Mouse (Mus musculus): ENCODE data around the gene Synj2. TPM values are rescaled to one million over a fixed set of nuclear protein-coding genes. Genes with fewer than 3 reads are reported as not detected.

The Synj2 gene
- total and polyA plus RNA-seq, 3 experiments: 0.02 to 0.11 TPM; not detected in 1

GRCm38 (mm10) chr17:5956350-5957000 lies 15.4 kb downstream of the Synj2 start:
- DNase-seq (ENCODE audit: low spot score) (no peak), ATAC-seq (ENCODE audit: extremely low read depth, insufficient number of reproducible peaks, low FRiP score, poor library complexity, severe bottlenecking) (no peak)
- H3K9me3 ChIP-seq (replicated peaks): no peaks in the 10 kb centered on the region
- H3K4me1 ChIP-seq (ENCODE audit: insufficient read depth, low read depth, low read length): no peaks in the 10 kb centered on the region
- H3K36me3 ChIP-seq (replicated peaks): no peaks in the 10 kb centered on the region
- H3K27me3 ChIP-seq (ENCODE audit: insufficient read depth, low read length): peaks cover 20% of the 10 kb centered on the region; the same call in 1 of the 2 replicates
- H3K4me3 ChIP-seq (ENCODE audit: low read depth, low read length): no peak overlapping the region
- TF ChIP-seq TAL1 (conservative IDR thresholded peaks at IDR 0.05; ENCODE audit: low read depth, low read length) (no peak), CTCF (IDR thresholded peaks at IDR 0.05; ENCODE audit: low read depth, low read length) (no peak), GATA2 (IDR thresholded peaks at IDR 0.05; ENCODE audit: borderline replicate concordance, low read depth, low read length) (no peak), GATA1 (IDR thresholded peaks at IDR 0.05; ENCODE audit: borderline replicate concordance, low read length) (no peak), POLR2AphosphoS5 (IDR thresholded peaks at IDR 0.05; ENCODE audit: insufficient replicate concordance, low read depth, low read length) (no peak)

- ATAC-seq (ENCODE audit: extremely low read depth, insufficient number of reproducible peaks, low FRiP score, poor library complexity, severe bottlenecking): no peak
- TF ChIP-seq GATA1 (IDR thresholded peaks at IDR 0.05; ENCODE audit: borderline replicate concordance, low read length): no peak
- no peak for TF ChIP-seq POLR2AphosphoS5 (IDR thresholded peaks at IDR 0.05; ENCODE audit: insufficient replicate concordance, low read depth, low read length)
- no peak for TF ChIP-seq TAL1 (conservative IDR thresholded peaks at IDR 0.05; ENCODE audit: low read depth, low read length)
- no peak for TF ChIP-seq CTCF (IDR thresholded peaks at IDR 0.05; ENCODE audit: low read depth, low read length)
- TF ChIP-seq GATA2 (IDR thresholded peaks at IDR 0.05; ENCODE audit: borderline replicate concordance, low read depth, low read length): no peak
- no peaks in the 10 kb centered on the region for H3K36me3 ChIP-seq (replicated peaks)
- H3K9me3 ChIP-seq (replicated peaks): no peaks in the 10 kb centered on the region
- no peak overlapping the region for H3K4me3 ChIP-seq (ENCODE audit: low read depth, low read length)
- H3K4me1 ChIP-seq (ENCODE audit: insufficient read depth, low read depth, low read length): no peaks in the 10 kb centered on the region
- peaks cover 20% of the 10 kb centered on the region; the same call in 1 of the 2 replicates for H3K27me3 ChIP-seq (ENCODE audit: insufficient read depth, low read length)
- DNase-seq (ENCODE audit: low spot score): no peak
Measured at GRCm38 (mm10) chr17:5957097-5957496, 16.0 kb downstream of the Synj2 start.

- Histone ChIP-seq H3K36me3 (replicated peaks) (no peaks in the 10 kb centered on the region), H3K27me3 (ENCODE audit: insufficient read depth, low read length) (peaks cover 20% of the 10 kb centered on the region; the same call in 1 of the 2 replicates), H3K9me3 (replicated peaks) (no peaks in the 10 kb centered on the region), H3K4me3 (ENCODE audit: low read depth, low read length) (no peak overlapping the region), H3K4me1 (ENCODE audit: insufficient read depth, low read depth, low read length) (no peaks in the 10 kb centered on the region)
- ATAC-seq (ENCODE audit: extremely low read depth, insufficient number of reproducible peaks, low FRiP score, poor library complexity, severe bottlenecking) (no peak), DNase-seq (ENCODE audit: low spot score) (no peak)
- TF ChIP-seq TAL1 (conservative IDR thresholded peaks at IDR 0.05; ENCODE audit: low read depth, low read length): no peak
- TF ChIP-seq GATA2 (IDR thresholded peaks at IDR 0.05; ENCODE audit: borderline replicate concordance, low read depth, low read length): no peak
- no peak for TF ChIP-seq CTCF (IDR thresholded peaks at IDR 0.05; ENCODE audit: low read depth, low read length)
- TF ChIP-seq GATA1 (IDR thresholded peaks at IDR 0.05; ENCODE audit: borderline replicate concordance, low read length): no peak
- TF ChIP-seq POLR2AphosphoS5 (IDR thresholded peaks at IDR 0.05; ENCODE audit: insufficient replicate concordance, low read depth, low read length): no peak
Measured at GRCm38 (mm10) chr17:5958229-5958628, 17.1 kb downstream of the Synj2 start.

DNA sequence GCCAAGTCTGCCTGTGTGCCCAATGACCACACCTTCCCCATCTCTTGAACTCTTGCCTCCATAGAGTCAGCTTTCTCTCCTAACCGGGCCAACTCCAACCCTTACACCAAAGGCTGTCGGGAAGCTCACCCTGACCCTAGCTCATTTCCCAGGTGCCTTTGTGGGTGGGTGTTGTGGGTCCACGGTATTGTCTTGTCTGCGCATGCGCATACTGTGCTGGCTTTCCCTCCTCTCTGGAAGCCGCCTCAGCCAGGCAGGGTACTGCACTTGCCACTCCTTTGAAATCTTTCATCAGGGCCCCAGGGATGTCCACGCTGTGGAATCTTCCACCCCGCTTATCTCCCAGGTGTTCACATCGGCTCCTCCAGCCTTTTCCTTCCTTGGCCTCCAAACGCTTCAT lies 17.6 kb downstream of the Synj2 start:
- DNase-seq (ENCODE audit: low spot score) (no peak), ATAC-seq (ENCODE audit: extremely low read depth, insufficient number of reproducible peaks, low FRiP score, poor library complexity, severe bottlenecking) (no peak)
- H3K27me3 ChIP-seq (ENCODE audit: insufficient read depth, low read length): peaks cover 20% of the 10 kb centered on the region; the same call in 1 of the 2 replicates
- no peaks in the 10 kb centered on the region for H3K9me3 ChIP-seq (replicated peaks)
- H3K36me3 ChIP-seq (replicated peaks): no peaks in the 10 kb centered on the region
- TF ChIP-seq POLR2AphosphoS5 (IDR thresholded peaks at IDR 0.05; ENCODE audit: insufficient replicate concordance, low read depth, low read length) (no peak), TAL1 (conservative IDR thresholded peaks at IDR 0.05; ENCODE audit: low read depth, low read length) (no peak), GATA1 (IDR thresholded peaks at IDR 0.05; ENCODE audit: borderline replicate concordance, low read length) (no peak), GATA2 (IDR thresholded peaks at IDR 0.05; ENCODE audit: borderline replicate concordance, low read depth, low read length) (no peak), CTCF (IDR thresholded peaks at IDR 0.05; ENCODE audit: low read depth, low read length) (no peak)
- H3K4me3 ChIP-seq (ENCODE audit: low read depth, low read length): no peak overlapping the region
- H3K4me1 ChIP-seq (ENCODE audit: insufficient read depth, low read depth, low read length): no peaks in the 10 kb centered on the region

GRCm38 (mm10) chr17:5959096-5959495 lies 18.0 kb downstream of the Synj2 start:
- H3K4me1 ChIP-seq (ENCODE audit: insufficient read depth, low read depth, low read length): no peaks in the 10 kb centered on the region
- H3K27me3 ChIP-seq (ENCODE audit: insufficient read depth, low read length): peaks cover 20% of the 10 kb centered on the region; the same call in 1 of the 2 replicates
- no peak overlapping the region for H3K4me3 ChIP-seq (ENCODE audit: low read depth, low read length)
- TF ChIP-seq POLR2AphosphoS5 (IDR thresholded peaks at IDR 0.05; ENCODE audit: insufficient replicate concordance, low read depth, low read length) (no peak), CTCF (IDR thresholded peaks at IDR 0.05; ENCODE audit: low read depth, low read length) (no peak)
- H3K36me3 ChIP-seq (replicated peaks): no peaks in the 10 kb centered on the region
- DNase-seq (ENCODE audit: low spot score): no peak
- no peak for ATAC-seq (ENCODE audit: extremely low read depth, insufficient number of reproducible peaks, low FRiP score, poor library complexity, severe bottlenecking)
- H3K9me3 ChIP-seq (replicated peaks): no peaks in the 10 kb centered on the region

- Histone ChIP-seq H3K36me3 (replicated peaks) (no peaks in the 10 kb centered on the region), H3K9me3 (replicated peaks) (no peaks in the 10 kb centered on the region), H3K27me3 (ENCODE audit: insufficient read depth, low read length) (peaks cover 20% of the 10 kb centered on the region; the same call in 1 of the 2 replicates), H3K4me1 (ENCODE audit: insufficient read depth, low read depth, low read length) (no peaks in the 10 kb centered on the region), H3K4me3 (ENCODE audit: low read depth, low read length) (no peak overlapping the region)
- ATAC-seq (ENCODE audit: extremely low read depth, insufficient number of reproducible peaks, low FRiP score, poor library complexity, severe bottlenecking) (no peak), DNase-seq (ENCODE audit: low spot score) (no peak)
- TF ChIP-seq TAL1 (conservative IDR thresholded peaks at IDR 0.05; ENCODE audit: low read depth, low read length) (no peak), GATA2 (IDR thresholded peaks at IDR 0.05; ENCODE audit: borderline replicate concordance, low read depth, low read length) (no peak), CTCF (IDR thresholded peaks at IDR 0.05; ENCODE audit: low read depth, low read length) (no peak), POLR2AphosphoS5 (IDR thresholded peaks at IDR 0.05; ENCODE audit: insufficient replicate concordance, low read depth, low read length) (no peak), GATA1 (IDR thresholded peaks at IDR 0.05; ENCODE audit: borderline replicate concordance, low read length) (no peak)
Measured at GRCm38 (mm10) chr17:5959802-5960201, 18.7 kb downstream of the Synj2 start.
